Mouse (Mus musculus): ENCODE measurements at regions not wholly inside any gene's neighbourhood (a gene's known extent, or its start where the extent isn't known, plus 50 kb on each side); places are given as distances from the start of the nearest gene placed in this dataset.

- H3K27me3 ChIP-seq (replicated peaks; ENCODE audit: control insufficient read depth, insufficient read depth, low read length), result 0 out of 2 replicates have a peak, but pooled peaks cover 2% of the 10 kb centered on the region
- H3K4me3 ChIP-seq (replicated peaks; ENCODE audit: low read length), result no peak overlapping the region
- no peaks in the 10 kb centered on the region for H3K9me3 ChIP-seq (ENCODE audit: control insufficient read depth, low read length)
- H3K36me3 ChIP-seq (ENCODE audit: control insufficient read depth, insufficient read depth), result no peaks in the 10 kb centered on the region
- no peak for ATAC-seq
- no peaks in the 10 kb centered on the region for H3K4me1 ChIP-seq (replicated peaks; ENCODE audit: control insufficient read depth, insufficient read depth, low read length)
- H3K4me2 ChIP-seq (ENCODE audit: low read length), result no peak overlapping the region
- no peak overlapping the region for H3K27ac ChIP-seq (ENCODE audit: low read length)
- 74% methylated on average over 5 of the region's 5 CpGs for WGBS
- H3K9ac ChIP-seq (replicated peaks; ENCODE audit: low read depth, low read length), result no peak overlapping the region
These were observed 60.8 kb upstream of the Thy1 start for GRCm38 (mm10) chr9:43982359-43982889.

GRCm38 (mm10) chr9:43983220-43983619 lies 60.0 kb upstream of the Thy1 start:
- Histone ChIP-seq H3K36me3 (ENCODE audit: control insufficient read depth, insufficient read depth) (no peaks in the 10 kb centered on the region), H3K9ac (replicated peaks; ENCODE audit: low read depth, low read length) (no peak overlapping the region), H3K27me3 (replicated peaks; ENCODE audit: control insufficient read depth, insufficient read depth, low read length) (0 out of 2 replicates have a peak, but pooled peaks cover 2% of the 10 kb centered on the region), H3K9me3 (ENCODE audit: control insufficient read depth, low read length) (no peaks in the 10 kb centered on the region), H3K4me2 (ENCODE audit: low read length) (no peak overlapping the region), H3K4me1 (replicated peaks; ENCODE audit: control insufficient read depth, insufficient read depth, low read length) (no peaks in the 10 kb centered on the region), H3K27ac (ENCODE audit: low read length) (no peak overlapping the region), H3K4me3 (replicated peaks; ENCODE audit: low read length) (no peak overlapping the region)
- 62% methylated on average over 2 of the region's 2 CpGs for WGBS
- no peak for ATAC-seq

- H3K4me2 ChIP-seq (ENCODE audit: low read length), result no peak overlapping the region
- peaks cover 3% of the 10 kb centered on the region; the same call in 1 of the 2 replicates for H3K4me1 ChIP-seq (replicated peaks; ENCODE audit: control insufficient read depth, insufficient read depth, low read length)
- H3K27ac ChIP-seq (ENCODE audit: low read length), result no peak overlapping the region
- peak; percentile 75 for ATAC-seq
- H3K9me3 ChIP-seq (ENCODE audit: control insufficient read depth, low read length), result no peaks in the 10 kb centered on the region
- WGBS, result 45% methylated on average over 8 of the region's 8 CpGs
- H3K4me3 ChIP-seq (replicated peaks; ENCODE audit: low read length), result no peak overlapping the region
- 0 out of 2 replicates have a peak, but pooled peaks cover 2% of the 10 kb centered on the region for H3K27me3 ChIP-seq (replicated peaks; ENCODE audit: control insufficient read depth, insufficient read depth, low read length)
- H3K9ac ChIP-seq (replicated peaks; ENCODE audit: low read depth, low read length), result no peak overlapping the region
- no peaks in the 10 kb centered on the region for H3K36me3 ChIP-seq (ENCODE audit: control insufficient read depth, insufficient read depth)
These were observed 58.8 kb upstream of the Thy1 start for GRCm38 (mm10) chr9:43984181-43985062.

- H3K9me3 ChIP-seq (ENCODE audit: control insufficient read depth, low read length), result no peaks in the 10 kb centered on the region
These were observed 55.2 kb upstream of the Thy1 start for GRCm38 (mm10) chr9:43987957-43988356.

GRCm38 (mm10) chr9:43988981-43989860 lies 54.0 kb upstream of the Thy1 start:
- H3K4me3 ChIP-seq (replicated peaks; ENCODE audit: low read length), result no peak overlapping the region
- no peak for ATAC-seq
- no peak overlapping the region for H3K9ac ChIP-seq (replicated peaks; ENCODE audit: low read depth, low read length)
- H3K36me3 ChIP-seq (ENCODE audit: control insufficient read depth, insufficient read depth), result no peaks in the 10 kb centered on the region
- WGBS, result 42% methylated on average over 13 of the region's 13 CpGs
- no peaks in the 10 kb centered on the region for H3K9me3 ChIP-seq (ENCODE audit: control insufficient read depth, low read length)
- H3K4me2 ChIP-seq (ENCODE audit: low read length), result no peak overlapping the region
- H3K27ac ChIP-seq (ENCODE audit: low read length), result no peak overlapping the region
- H3K27me3 ChIP-seq (replicated peaks; ENCODE audit: control insufficient read depth, insufficient read depth, low read length), result no peaks in the 10 kb centered on the region
- peaks cover 3% of the 10 kb centered on the region; the same call in 1 of the 2 replicates for H3K4me1 ChIP-seq (replicated peaks; ENCODE audit: control insufficient read depth, insufficient read depth, low read length)

More at GRCm38 (mm10) chr9:43987957-43988356, 55.2 kb upstream of the Thy1 start:
- 87% methylated on average over 6 of the region's 6 CpGs for WGBS
- Histone ChIP-seq H3K4me1 (replicated peaks; ENCODE audit: control insufficient read depth, insufficient read depth, low read length) (peaks cover 3% of the 10 kb centered on the region; the same call in 1 of the 2 replicates), H3K36me3 (ENCODE audit: control insufficient read depth, insufficient read depth) (no peaks in the 10 kb centered on the region), H3K27ac (ENCODE audit: low read length) (no peak overlapping the region), H3K27me3 (replicated peaks; ENCODE audit: control insufficient read depth, insufficient read depth, low read length) (0 out of 2 replicates have a peak, but pooled peaks cover 2% of the 10 kb centered on the region), H3K4me2 (ENCODE audit: low read length) (no peak overlapping the region), H3K4me3 (replicated peaks; ENCODE audit: low read length) (no peak overlapping the region), H3K9ac (replicated peaks; ENCODE audit: low read depth, low read length) (no peak overlapping the region)
- no peak for ATAC-seq

GRCm38 (mm10) chr9:43990124-43990523 lies 53.1 kb upstream of the Thy1 start:
- 81% methylated on average over 11 of the region's 11 CpGs for WGBS
- H3K4me3 ChIP-seq (replicated peaks; ENCODE audit: low read length), result no peak overlapping the region
- H3K9me3 ChIP-seq (ENCODE audit: control insufficient read depth, low read length), result no peaks in the 10 kb centered on the region

GRCm38 (mm10) chr9:43993221-43993976 lies 49.8 kb upstream of the Thy1 start:
- no peaks in the 10 kb centered on the region; the same call in 1 of the 2 replicates for H3K27me3 ChIP-seq (replicated peaks; ENCODE audit: control insufficient read depth, insufficient read depth, low read length)
- H3K4me2 ChIP-seq (ENCODE audit: low read length), result no peak overlapping the region
- no peak overlapping the region for H3K4me3 ChIP-seq (replicated peaks; ENCODE audit: low read length)
- no peaks in the 10 kb centered on the region for H3K9me3 ChIP-seq (ENCODE audit: control insufficient read depth, low read length)
- ATAC-seq, result no peak
- H3K27ac ChIP-seq (ENCODE audit: low read length), result no peak overlapping the region
- 29% methylated on average over 9 of the region's 9 CpGs for WGBS
- H3K36me3 ChIP-seq (ENCODE audit: control insufficient read depth, insufficient read depth), result no peaks in the 10 kb centered on the region
- H3K4me1 ChIP-seq (replicated peaks; ENCODE audit: control insufficient read depth, insufficient read depth, low read length), result peaks cover 3% of the 10 kb centered on the region; the same call in 1 of the 2 replicates
- no peak overlapping the region for H3K9ac ChIP-seq (replicated peaks; ENCODE audit: low read depth, low read length)

More at GRCm38 (mm10) chr9:43990124-43990523, 53.1 kb upstream of the Thy1 start:
- Histone ChIP-seq H3K36me3 (ENCODE audit: control insufficient read depth, insufficient read depth) (no peaks in the 10 kb centered on the region), H3K27ac (ENCODE audit: low read length) (no peak overlapping the region), H3K4me2 (ENCODE audit: low read length) (no peak overlapping the region), H3K27me3 (replicated peaks; ENCODE audit: control insufficient read depth, insufficient read depth, low read length) (no peaks in the 10 kb centered on the region), H3K9ac (replicated peaks; ENCODE audit: low read depth, low read length) (no peak overlapping the region), H3K4me1 (replicated peaks; ENCODE audit: control insufficient read depth, insufficient read depth, low read length) (peaks cover 3% of the 10 kb centered on the region; the same call in 1 of the 2 replicates)
- no peak for ATAC-seq
